Mouse (Mus musculus): ENCODE measurements around the gene Fance. TPM values are rescaled to one million over a fixed set of nuclear protein-coding genes. Genes with fewer than 3 reads are reported as not detected.

Fance gene
- polyA plus RNA-seq, 1 experiment from 2014 or later: 22.5 TPM

DNA sequence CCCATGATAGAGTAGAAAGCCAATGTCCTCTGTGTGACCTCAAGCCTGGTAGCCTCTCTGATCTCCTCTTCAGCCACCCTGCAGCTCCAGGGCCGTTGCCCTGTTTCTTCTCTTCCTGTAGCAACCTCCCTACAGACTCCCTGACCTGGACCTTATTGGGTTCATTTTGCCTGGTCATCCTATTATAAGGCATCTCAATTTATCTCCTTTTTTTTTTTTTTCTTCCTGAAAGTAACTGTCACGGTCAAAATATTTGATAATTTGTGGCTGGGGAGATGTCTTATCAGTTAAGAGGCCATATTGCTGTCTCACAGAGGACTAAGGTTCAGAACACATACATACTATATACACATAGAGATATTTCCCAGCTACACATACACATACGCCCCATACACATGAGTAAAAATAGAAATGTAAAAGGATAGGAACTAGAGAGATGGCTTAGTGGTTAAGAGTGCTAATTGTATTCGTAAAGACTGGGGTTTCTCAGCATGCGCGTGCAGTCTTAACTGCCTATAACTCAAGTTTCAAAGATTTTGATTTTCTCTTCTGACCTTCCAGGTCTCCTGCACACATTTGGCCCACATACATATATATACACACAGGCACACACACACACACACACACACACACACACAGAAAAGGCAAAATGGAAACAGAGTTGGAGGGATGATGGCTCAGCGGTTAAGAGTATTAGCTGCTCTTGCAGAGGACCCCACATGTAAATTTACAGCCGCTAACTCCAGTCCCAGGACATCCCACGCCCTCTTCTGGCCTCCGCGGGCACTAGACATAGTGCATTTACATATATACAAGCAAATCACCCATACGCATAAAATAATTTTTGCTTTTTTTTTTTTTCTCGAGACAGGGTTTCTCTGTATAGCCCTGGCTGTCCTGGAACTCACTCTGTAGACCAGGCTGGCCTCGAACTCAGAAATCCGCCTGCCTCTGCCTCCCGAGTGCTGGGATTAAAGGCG, 797 bp upstream of the Fance start:
- Histone ChIP-seq H3K4me3 (ENCODE audit: low read depth, low read length) (peak overlapping the region; percentile 81), H3K27me3 (ENCODE audit: control insufficient read depth, insufficient read depth, low read length) (no peaks in the 10 kb centered on the region), H3K9me3 (ENCODE audit: control insufficient read depth, low read length) (no peaks in the 10 kb centered on the region), H3K36me3 (ENCODE audit: control insufficient read depth, insufficient read depth, low read length) (no peaks in the 10 kb centered on the region), H3K27ac (ENCODE audit: low read depth, low read length) (no peak overlapping the region), H3K4me1 (replicated peaks; ENCODE audit: control insufficient read depth, insufficient read depth, low read length) (peaks cover 3% of the 10 kb centered on the region; the same call in 1 of the 2 replicates), H3K4me2 (replicated peaks; ENCODE audit: low read depth, low read length) (peak overlapping the region; percentile 23; the same call in 1 of the 2 replicates), H3K9ac (ENCODE audit: low read depth, low read length) (no peak overlapping the region)
- DNase-seq (ENCODE audit: low spot score): peak; percentile 52
- 28% methylated on average over 17 of the region's 17 CpGs for WGBS
- peak; percentile 39; the same call in 1 of the 2 replicates for ATAC-seq (ENCODE audit: low FRiP score)

DNA sequence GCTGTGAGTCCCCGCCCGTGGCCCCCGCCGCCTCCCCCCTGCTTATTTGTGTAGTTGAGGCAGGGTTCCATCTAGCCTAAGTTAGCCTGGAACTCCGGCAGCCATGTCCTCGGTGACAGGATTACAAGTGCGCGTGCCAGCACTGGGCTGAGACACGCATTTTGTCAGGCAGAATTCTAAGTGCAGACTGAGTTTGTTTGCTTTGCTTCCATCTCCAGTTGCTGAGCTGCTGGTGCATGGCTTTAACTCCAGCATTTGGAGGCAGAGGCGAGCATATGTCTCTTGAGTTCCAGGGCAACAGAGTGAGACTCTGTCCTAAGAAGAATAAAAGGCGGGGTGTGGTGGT, 534 bp downstream of the Fance start:
- Histone ChIP-seq H3K4me2 (replicated peaks; ENCODE audit: low read depth, low read length) (peak overlapping the region; percentile 94), H3K9me3 (ENCODE audit: control insufficient read depth, low read length) (no peaks in the 10 kb centered on the region), H3K27me3 (ENCODE audit: control insufficient read depth, insufficient read depth, low read length) (no peaks in the 10 kb centered on the region), H3K4me3 (ENCODE audit: low read depth, low read length) (peak overlapping the region; percentile 81), H3K27ac (ENCODE audit: low read depth, low read length) (peak overlapping the region; percentile 75), H3K36me3 (ENCODE audit: control insufficient read depth, insufficient read depth, low read length) (peaks cover 4% of the 10 kb centered on the region; the same call in 1 of the 2 replicates), H3K9ac (ENCODE audit: low read depth, low read length) (peak overlapping the region; percentile 92), H3K4me1 (replicated peaks; ENCODE audit: control insufficient read depth, insufficient read depth, low read length) (0 out of 2 replicates have a peak, but pooled peaks cover 3% of the 10 kb centered on the region)
- under 1% methylated on average over 11 of the region's 11 CpGs for WGBS
- ATAC-seq (ENCODE audit: low FRiP score) (peak; percentile 30; the same call in 1 of the 2 replicates), DNase-seq (ENCODE audit: low spot score) (no peak)

DNA sequence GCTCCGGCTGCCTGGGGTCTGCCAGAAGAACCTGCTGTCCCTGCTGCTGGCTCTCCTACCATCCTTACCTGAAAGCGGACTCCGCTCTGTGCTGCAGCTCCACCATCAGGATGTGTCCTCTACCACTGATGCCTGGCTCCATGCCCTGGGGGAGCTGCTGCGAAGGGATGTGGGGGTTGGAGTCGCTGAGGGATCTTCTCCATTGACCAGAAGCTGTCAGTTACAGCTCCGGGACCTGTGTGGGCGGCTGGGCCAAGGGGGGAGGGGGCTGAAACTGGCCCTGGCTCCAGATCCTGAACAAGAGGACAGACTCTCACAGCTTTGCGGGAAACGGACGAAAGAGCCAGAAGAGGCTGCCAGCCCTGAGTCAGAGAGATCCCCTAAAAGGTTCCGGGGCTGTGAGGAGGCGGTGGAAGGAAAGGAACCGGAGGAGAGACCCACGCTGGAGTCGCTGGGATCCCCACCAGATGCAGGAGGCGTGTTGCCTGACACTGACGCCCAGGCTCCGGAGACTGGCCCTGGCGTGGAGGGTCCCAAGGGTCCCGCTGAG, 2.4 kb downstream of the Fance start:
- 0 out of 2 replicates have a peak, but pooled peaks cover 3% of the 10 kb centered on the region for H3K4me1 ChIP-seq (replicated peaks; ENCODE audit: control insufficient read depth, insufficient read depth, low read length)
- ATAC-seq (ENCODE audit: low FRiP score): no peak
- H3K4me3 ChIP-seq (ENCODE audit: low read depth, low read length): no peak overlapping the region
- H3K9me3 ChIP-seq (ENCODE audit: control insufficient read depth, low read length): no peaks in the 10 kb centered on the region
- no peak overlapping the region for H3K27ac ChIP-seq (ENCODE audit: low read depth, low read length)
- no peak for DNase-seq (ENCODE audit: low spot score)
- H3K36me3 ChIP-seq (ENCODE audit: control insufficient read depth, insufficient read depth, low read length): peaks cover 4% of the 10 kb centered on the region; the same call in 1 of the 2 replicates
- H3K4me2 ChIP-seq (replicated peaks; ENCODE audit: low read depth, low read length): no peak overlapping the region
- WGBS: 76% methylated on average over 20 of the region's 20 CpGs
- no peak overlapping the region for H3K9ac ChIP-seq (ENCODE audit: low read depth, low read length)
- no peaks in the 10 kb centered on the region for H3K27me3 ChIP-seq (ENCODE audit: control insufficient read depth, insufficient read depth, low read length)

DNA sequence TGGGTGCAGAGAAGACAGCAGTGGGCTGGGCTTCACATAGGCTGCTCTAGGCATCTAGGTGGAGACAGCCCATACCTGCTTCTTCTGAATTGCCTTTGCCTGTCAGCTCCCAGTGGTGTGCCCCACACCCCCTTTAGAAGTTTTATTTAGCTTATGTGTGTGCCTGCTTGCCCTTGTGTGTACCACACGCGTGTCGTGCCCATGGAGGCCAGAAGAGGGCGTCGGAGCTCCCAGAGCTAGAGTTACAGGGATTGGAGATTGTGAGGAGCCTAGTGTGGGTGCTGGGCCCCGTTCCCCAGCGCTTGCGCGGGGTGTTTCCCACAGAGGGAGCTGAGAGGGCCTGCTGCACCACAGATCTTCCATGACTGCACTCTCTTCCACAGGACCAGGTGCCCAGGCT, 3.2 kb downstream of the Fance start:
- Histone ChIP-seq H3K27me3 (ENCODE audit: control insufficient read depth, insufficient read depth, low read length) (no peaks in the 10 kb centered on the region), H3K9me3 (ENCODE audit: control insufficient read depth, low read length) (no peaks in the 10 kb centered on the region), H3K4me3 (ENCODE audit: low read depth, low read length) (no peak overlapping the region), H3K4me2 (replicated peaks; ENCODE audit: low read depth, low read length) (no peak overlapping the region), H3K36me3 (ENCODE audit: control insufficient read depth, insufficient read depth, low read length) (peaks cover 4% of the 10 kb centered on the region; the same call in 1 of the 2 replicates), H3K9ac (ENCODE audit: low read depth, low read length) (no peak overlapping the region), H3K4me1 (replicated peaks; ENCODE audit: control insufficient read depth, insufficient read depth, low read length) (0 out of 2 replicates have a peak, but pooled peaks cover 3% of the 10 kb centered on the region), H3K27ac (ENCODE audit: low read depth, low read length) (no peak overlapping the region)
- ATAC-seq (ENCODE audit: low FRiP score) (no peak), DNase-seq (ENCODE audit: low spot score) (no peak)
- 89% methylated on average over 9 of the region's 9 CpGs for WGBS

DNA sequence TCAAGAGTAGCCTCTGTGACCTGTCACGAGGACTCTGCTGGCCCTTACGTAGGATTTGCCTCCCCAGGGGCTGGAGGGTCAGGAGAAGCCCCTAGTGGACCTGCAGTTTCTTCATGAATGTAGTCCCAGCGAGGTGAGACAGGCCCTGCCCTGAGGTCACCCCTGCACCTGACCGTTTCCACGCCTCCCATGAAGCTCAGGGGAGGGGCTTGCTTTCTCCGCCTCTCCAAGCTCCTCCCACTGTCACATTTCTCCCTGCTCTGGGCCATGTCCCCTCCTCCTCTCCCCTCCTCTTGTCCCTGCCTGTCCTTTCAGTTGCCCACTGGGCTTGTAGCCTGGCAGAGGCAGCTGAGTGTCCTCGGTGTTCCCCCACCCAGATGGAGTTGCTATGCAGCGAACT, 3.8 kb downstream of the Fance start:
- ATAC-seq (ENCODE audit: low FRiP score) (no peak), DNase-seq (ENCODE audit: low spot score) (no peak)
- H3K4me3 ChIP-seq (ENCODE audit: low read depth, low read length): no peak overlapping the region
- no peak overlapping the region for H3K27ac ChIP-seq (ENCODE audit: low read depth, low read length)
- no peaks in the 10 kb centered on the region for H3K9me3 ChIP-seq (ENCODE audit: control insufficient read depth, low read length)
- H3K9ac ChIP-seq (ENCODE audit: low read depth, low read length): no peak overlapping the region
- H3K27me3 ChIP-seq (ENCODE audit: control insufficient read depth, insufficient read depth, low read length): no peaks in the 10 kb centered on the region
- H3K4me2 ChIP-seq (replicated peaks; ENCODE audit: low read depth, low read length): no peak overlapping the region
- peaks cover 4% of the 10 kb centered on the region; the same call in 1 of the 2 replicates for H3K36me3 ChIP-seq (ENCODE audit: control insufficient read depth, insufficient read depth, low read length)
- H3K4me1 ChIP-seq (replicated peaks; ENCODE audit: control insufficient read depth, insufficient read depth, low read length): 0 out of 2 replicates have a peak, but pooled peaks cover 3% of the 10 kb centered on the region
- 63% methylated on average over 8 of the region's 8 CpGs for WGBS

DNA sequence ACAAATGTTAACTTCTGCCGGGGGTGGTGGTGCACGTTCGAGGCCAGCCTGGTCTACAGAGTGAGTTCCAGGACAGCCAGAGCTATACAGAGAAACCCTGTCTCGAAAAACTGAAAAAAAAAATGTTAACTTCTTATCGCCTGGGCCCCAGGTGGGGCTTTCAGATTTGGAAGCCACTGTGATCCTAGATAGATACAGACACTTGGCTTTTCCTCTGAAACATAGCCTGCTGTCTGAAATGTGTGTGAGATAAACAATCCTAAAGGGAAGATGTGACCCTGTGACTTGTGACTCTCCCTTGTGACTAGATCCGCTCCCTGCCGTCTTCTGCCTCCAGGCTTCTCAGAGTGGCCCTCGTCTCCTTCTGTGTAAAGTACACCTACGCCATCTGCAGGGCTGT, 4.4 kb downstream of the Fance start:
- Histone ChIP-seq H3K4me2 (replicated peaks; ENCODE audit: low read depth, low read length) (no peak overlapping the region), H3K27me3 (ENCODE audit: control insufficient read depth, insufficient read depth, low read length) (no peaks in the 10 kb centered on the region), H3K4me1 (replicated peaks; ENCODE audit: control insufficient read depth, insufficient read depth, low read length) (0 out of 2 replicates have a peak, but pooled peaks cover 3% of the 10 kb centered on the region), H3K27ac (ENCODE audit: low read depth, low read length) (no peak overlapping the region), H3K4me3 (ENCODE audit: low read depth, low read length) (no peak overlapping the region), H3K36me3 (ENCODE audit: control insufficient read depth, insufficient read depth, low read length) (peaks cover 4% of the 10 kb centered on the region; the same call in 1 of the 2 replicates), H3K9ac (ENCODE audit: low read depth, low read length) (no peak overlapping the region), H3K9me3 (ENCODE audit: control insufficient read depth, low read length) (no peaks in the 10 kb centered on the region)
- WGBS: 87% methylated on average over 9 of the region's 9 CpGs
- ATAC-seq (ENCODE audit: low FRiP score): no peak
- no peak for DNase-seq (ENCODE audit: low spot score)

DNA sequence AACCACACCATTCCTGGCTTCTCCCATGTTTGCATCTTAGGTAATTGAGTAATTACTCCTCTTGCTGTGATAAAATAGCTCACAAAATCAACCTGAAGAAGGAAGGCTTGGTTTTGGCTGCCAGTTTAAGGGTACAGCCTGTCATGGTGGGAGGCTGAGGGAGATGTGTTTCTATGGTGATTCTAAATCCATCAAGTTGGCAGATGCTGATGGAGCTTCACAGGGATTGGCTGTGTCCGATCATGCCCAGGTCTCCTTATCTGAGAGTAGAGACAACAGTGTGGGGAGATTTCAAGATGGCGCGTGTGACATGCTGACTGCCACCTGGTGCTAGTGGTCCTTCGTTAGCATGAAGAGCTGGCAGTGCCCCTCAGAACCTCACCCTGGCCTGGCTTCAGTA, 8.4 kb downstream of the Fance start:
- no peaks in the 10 kb centered on the region for H3K4me1 ChIP-seq (replicated peaks; ENCODE audit: control insufficient read depth, insufficient read depth, low read length)
- H3K4me3 ChIP-seq (ENCODE audit: low read depth, low read length): no peak overlapping the region
- H3K9ac ChIP-seq (ENCODE audit: low read depth, low read length): no peak overlapping the region
- no peak for ATAC-seq (ENCODE audit: low FRiP score)
- DNase-seq (ENCODE audit: low spot score): no peak
- peaks cover 4% of the 10 kb centered on the region; the same call in 1 of the 2 replicates for H3K36me3 ChIP-seq (ENCODE audit: control insufficient read depth, insufficient read depth, low read length)
- no peaks in the 10 kb centered on the region for H3K27me3 ChIP-seq (ENCODE audit: control insufficient read depth, insufficient read depth, low read length)
- H3K9me3 ChIP-seq (ENCODE audit: control insufficient read depth, low read length): no peaks in the 10 kb centered on the region
- no peak overlapping the region for H3K27ac ChIP-seq (ENCODE audit: low read depth, low read length)
- WGBS: 95% methylated on average over 4 of the region's 4 CpGs
- no peak overlapping the region for H3K4me2 ChIP-seq (replicated peaks; ENCODE audit: low read depth, low read length)

DNA sequence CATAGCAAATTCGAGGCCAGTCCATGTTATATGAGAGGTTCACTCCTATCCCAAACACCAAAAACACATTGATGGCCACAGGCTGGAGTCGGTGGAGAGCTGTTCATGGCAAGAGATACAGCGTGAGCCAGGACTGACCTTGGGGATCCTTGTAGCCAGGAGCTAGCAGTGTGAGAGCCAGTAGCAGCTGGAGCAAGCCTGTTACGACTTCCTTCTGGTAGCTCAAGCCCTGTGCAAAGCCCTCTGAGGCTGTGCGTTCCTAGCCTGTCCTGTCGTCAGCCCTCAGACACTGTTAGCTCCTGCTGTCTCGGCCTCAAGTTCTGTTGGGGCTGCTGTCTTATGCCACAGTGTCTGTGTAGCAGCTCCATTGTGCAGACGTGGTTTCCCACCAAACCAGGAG, 10.5 kb downstream of the Fance start:
- Histone ChIP-seq H3K4me1 (replicated peaks; ENCODE audit: control insufficient read depth, insufficient read depth, low read length) (peaks cover 2% of the 10 kb centered on the region; the same call in 1 of the 2 replicates), H3K27ac (ENCODE audit: low read depth, low read length) (no peak overlapping the region), H3K4me2 (replicated peaks; ENCODE audit: low read depth, low read length) (no peak overlapping the region), H3K36me3 (ENCODE audit: control insufficient read depth, insufficient read depth, low read length) (no peaks in the 10 kb centered on the region), H3K9me3 (ENCODE audit: control insufficient read depth, low read length) (no peaks in the 10 kb centered on the region), H3K9ac (ENCODE audit: low read depth, low read length) (no peak overlapping the region), H3K4me3 (ENCODE audit: low read depth, low read length) (no peak overlapping the region), H3K27me3 (ENCODE audit: control insufficient read depth, insufficient read depth, low read length) (no peaks in the 10 kb centered on the region)
- no peak for ATAC-seq (ENCODE audit: low FRiP score)
- WGBS: 93% methylated on average over 8 of the region's 8 CpGs
- no peak for DNase-seq (ENCODE audit: low spot score)

Measured in hindbrain, embryonic 11.5 days (tissue).